Mouse (Mus musculus): ENCODE data around the gene Pias4. TPM values are rescaled to one million over a fixed set of nuclear protein-coding genes. Genes with fewer than 3 reads are reported as not detected.

Gene Pias4
- polyA plus RNA-seq, 1 experiment from 2014 or later: 40.8 TPM

DNA sequence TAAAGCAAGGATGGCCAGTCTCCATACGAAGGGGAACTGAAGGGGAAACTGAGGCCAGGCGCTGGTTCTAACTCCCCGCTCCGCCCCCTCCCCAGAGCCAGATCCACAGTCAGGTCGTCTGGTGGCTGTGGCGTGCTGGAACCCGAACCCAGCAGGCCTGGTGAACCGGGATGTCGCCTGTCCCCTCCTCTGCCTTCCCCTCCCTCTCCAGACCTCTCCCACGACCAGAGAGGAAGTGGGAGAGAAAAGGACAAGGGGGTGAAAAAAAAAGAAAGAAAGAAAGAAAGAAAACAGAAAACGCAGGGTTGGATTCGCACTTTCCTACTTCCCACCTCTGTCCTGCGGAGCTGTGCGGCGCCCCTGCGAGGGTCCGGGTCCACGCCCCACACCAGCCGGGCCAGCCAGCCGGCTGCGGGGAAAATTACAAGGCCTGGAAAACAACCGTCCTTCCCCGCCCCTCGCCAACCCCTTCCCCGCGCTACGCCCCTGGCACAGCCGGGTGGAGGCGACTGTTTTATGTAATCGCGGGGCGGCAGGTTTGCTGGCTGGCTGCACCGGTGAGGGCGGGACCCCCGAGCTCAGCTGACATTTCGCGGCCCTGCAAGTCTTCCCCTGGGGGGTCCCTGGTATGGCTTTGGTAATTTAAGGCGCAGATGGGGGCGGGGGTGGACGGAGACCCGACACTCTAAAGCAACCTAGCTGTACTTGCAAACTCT lies 32.6 kb downstream of the Pias4 start, which contains the start of gene Zbtb7a:
TSS of gene Zbtb7a (plus strand) at position 255 of the 716 bp plus-strand sequence.
- ATAC-seq (replicated peaks; ENCODE audit: low FRiP score, low TSS enrichment, low read depth) (no peak), DNase-seq (ENCODE audit: low spot score) (no peak)
- peak within 1 kb of the TSS; percentile 97 for H3K27ac ChIP-seq (ENCODE audit: low read depth)
- H3K36me3 ChIP-seq (ENCODE audit: control insufficient read depth, insufficient read depth, low read length): no peaks in the 10 kb centered on the region
- peak within 1 kb of the TSS; percentile 84 for H3K4me3 ChIP-seq (ENCODE audit: low read depth, low read length)
- H3K4me2 ChIP-seq (ENCODE audit: low read length): peak within 1 kb of the TSS; percentile 96
- WGBS: 2% methylated on average over 41 of the region's 41 CpGs
- peaks cover 34% of the 10 kb centered on the region for H3K27me3 ChIP-seq (replicated peaks; ENCODE audit: control insufficient read depth, insufficient read depth, low read length)
- peak within 1 kb of the TSS; percentile 97 for H3K9ac ChIP-seq (ENCODE audit: low read length)
- no peaks in the 10 kb centered on the region for H3K9me3 ChIP-seq (ENCODE audit: control insufficient read depth, low read length)
- H3K4me1 ChIP-seq (replicated peaks; ENCODE audit: control insufficient read depth, insufficient read depth, low read length): peaks cover 32% of the 10 kb centered on the region

DNA sequence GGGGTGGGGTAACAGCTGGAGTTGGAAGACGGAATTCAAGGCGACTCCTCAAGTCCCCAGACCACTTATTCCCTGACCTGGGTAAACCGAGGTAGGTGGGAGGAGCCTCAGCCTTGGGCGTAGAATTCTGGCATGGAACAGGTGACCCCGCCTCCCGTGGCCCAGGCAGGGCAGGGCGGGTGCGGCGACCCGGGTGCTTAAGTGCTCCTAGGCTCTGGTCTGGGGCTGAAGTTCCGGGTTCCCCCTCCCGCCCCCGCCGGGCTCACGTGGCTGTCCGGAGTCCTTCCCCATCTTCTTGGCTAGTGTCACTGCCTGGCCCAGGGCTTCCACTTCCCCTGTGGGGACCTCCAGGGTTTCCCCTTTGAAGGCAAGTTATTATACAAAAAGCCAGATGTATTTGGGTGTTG lies 33.5 kb downstream of the Pias4 start:
- 0 out of 2 replicates have a peak overlapping the region, but pooled peaks have one; percentile 84 for H3K4me3 ChIP-seq (ENCODE audit: low read depth, low read length)

DNA sequence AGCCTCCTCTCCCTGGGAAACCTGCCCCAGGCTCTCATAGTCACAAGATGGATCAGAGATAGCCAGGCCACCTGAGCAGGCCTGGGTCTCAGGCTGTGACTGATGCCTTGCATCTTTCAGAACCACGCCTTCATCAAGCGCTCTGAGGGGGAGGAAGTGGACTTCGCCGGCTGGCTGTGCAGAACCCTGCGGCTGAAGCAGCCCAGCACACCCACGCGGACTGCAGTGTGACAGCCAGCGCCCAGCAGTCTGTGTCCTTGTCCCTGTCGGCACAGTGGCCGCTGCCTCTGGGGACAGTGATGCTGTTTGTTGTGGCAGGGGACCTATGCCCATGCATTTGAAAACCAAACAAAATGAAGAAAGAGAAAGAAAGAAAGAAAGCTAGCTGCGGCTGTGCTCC lies 44.2 kb downstream of the Pias4 start:
- H3K4me2 ChIP-seq (ENCODE audit: low read length): no peak overlapping the region
- peaks cover 61% of the 10 kb centered on the region for H3K36me3 ChIP-seq (ENCODE audit: control insufficient read depth, insufficient read depth, low read length)
- WGBS: 79% methylated on average over 11 of the region's 11 CpGs

More for the DNA sequence above, 33.5 kb downstream of the Pias4 start:
- no peak overlapping the region for H3K9ac ChIP-seq (ENCODE audit: low read length)
- DNase-seq (ENCODE audit: low spot score) (no peak), ATAC-seq (replicated peaks; ENCODE audit: low FRiP score, low TSS enrichment, low read depth) (no peak)
- no peaks in the 10 kb centered on the region for H3K9me3 ChIP-seq (ENCODE audit: control insufficient read depth, low read length)
- peaks cover 42% of the 10 kb centered on the region for H3K27me3 ChIP-seq (replicated peaks; ENCODE audit: control insufficient read depth, insufficient read depth, low read length)
- peak overlapping the region; percentile 96 for H3K4me2 ChIP-seq (ENCODE audit: low read length)
- peaks cover 27% of the 10 kb centered on the region for H3K4me1 ChIP-seq (replicated peaks; ENCODE audit: control insufficient read depth, insufficient read depth, low read length)
- H3K36me3 ChIP-seq (ENCODE audit: control insufficient read depth, insufficient read depth, low read length): no peaks in the 10 kb centered on the region
- no peak overlapping the region for H3K27ac ChIP-seq (ENCODE audit: low read depth)
- 3% methylated on average over 16 of the region's 16 CpGs for WGBS

DNA sequence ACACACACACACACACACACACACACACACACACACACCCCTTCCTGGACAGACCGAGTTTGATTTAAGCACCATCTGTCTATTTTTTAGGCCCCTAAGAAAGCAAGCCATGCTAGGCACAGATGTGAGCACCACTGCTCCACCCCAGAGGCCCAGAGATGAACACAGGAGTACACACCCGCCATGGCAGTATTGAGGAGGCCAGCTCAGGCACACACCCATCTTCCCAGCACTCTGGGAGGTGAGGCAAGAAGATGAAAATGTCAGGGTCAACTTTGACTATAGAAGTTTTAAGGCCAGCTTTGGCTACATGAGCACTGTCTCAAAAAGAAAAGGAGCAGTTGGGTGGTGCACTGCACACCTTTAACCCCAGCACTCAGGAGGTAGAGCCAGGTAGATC lies 44.8 kb downstream of the Pias4 start:
- H3K36me3 ChIP-seq (ENCODE audit: control insufficient read depth, insufficient read depth, low read length): peaks cover 67% of the 10 kb centered on the region
- H3K4me2 ChIP-seq (ENCODE audit: low read length): no peak overlapping the region
- no peak for DNase-seq (ENCODE audit: low spot score)
- no peak for ATAC-seq (replicated peaks; ENCODE audit: low FRiP score, low TSS enrichment, low read depth)
- H3K27me3 ChIP-seq (replicated peaks; ENCODE audit: control insufficient read depth, insufficient read depth, low read length): 0 out of 2 replicates have a peak, but pooled peaks cover 8% of the 10 kb centered on the region
- no peak overlapping the region for H3K27ac ChIP-seq (ENCODE audit: low read depth)
- WGBS: 86% methylated on average over 2 of the region's 2 CpGs
- H3K9me3 ChIP-seq (ENCODE audit: control insufficient read depth, low read length): no peaks in the 10 kb centered on the region
- H3K4me3 ChIP-seq (ENCODE audit: low read depth, low read length): no peak overlapping the region
- H3K4me1 ChIP-seq (replicated peaks; ENCODE audit: control insufficient read depth, insufficient read depth, low read length): no peaks in the 10 kb centered on the region
- no peak overlapping the region for H3K9ac ChIP-seq (ENCODE audit: low read length)

More for the DNA sequence above, 44.2 kb downstream of the Pias4 start:
- H3K4me3 ChIP-seq (ENCODE audit: low read depth, low read length): no peak overlapping the region
- no peak overlapping the region for H3K9ac ChIP-seq (ENCODE audit: low read length)
- no peak overlapping the region for H3K27ac ChIP-seq (ENCODE audit: low read depth)
- no peaks in the 10 kb centered on the region for H3K9me3 ChIP-seq (ENCODE audit: control insufficient read depth, low read length)
- no peaks in the 10 kb centered on the region for H3K4me1 ChIP-seq (replicated peaks; ENCODE audit: control insufficient read depth, insufficient read depth, low read length)
- ATAC-seq (replicated peaks; ENCODE audit: low FRiP score, low TSS enrichment, low read depth): no peak
- DNase-seq (ENCODE audit: low spot score): no peak
- H3K27me3 ChIP-seq (replicated peaks; ENCODE audit: control insufficient read depth, insufficient read depth, low read length): peaks cover 12% of the 10 kb centered on the region; the same call in 1 of the 2 replicates

DNA sequence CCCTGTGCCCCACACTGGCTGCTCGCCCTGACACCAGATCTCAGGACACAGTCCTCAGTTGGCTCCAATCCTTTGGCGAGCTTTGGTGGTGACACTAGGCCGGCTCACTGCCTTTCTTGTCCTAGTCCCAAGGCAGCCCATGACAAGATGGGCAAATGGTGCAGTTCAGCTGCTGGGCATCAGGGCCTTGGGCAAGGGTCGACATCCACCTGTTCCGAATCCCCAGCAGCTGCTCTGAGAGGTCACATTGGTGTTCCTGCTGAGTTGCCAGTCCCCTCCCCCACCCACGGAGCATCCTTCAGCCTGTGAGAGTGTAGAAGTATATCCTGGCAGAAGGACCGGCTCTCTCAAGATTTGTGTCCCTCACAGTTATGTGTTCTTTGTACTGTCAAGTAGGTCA lies 47.1 kb downstream of the Pias4 start:
- H3K4me3 ChIP-seq (ENCODE audit: low read depth, low read length): no peak overlapping the region
- 88% methylated on average over 7 of the region's 7 CpGs for WGBS
- no peak overlapping the region for H3K9ac ChIP-seq (ENCODE audit: low read length)
- H3K9me3 ChIP-seq (ENCODE audit: control insufficient read depth, low read length): no peaks in the 10 kb centered on the region
- H3K27me3 ChIP-seq (replicated peaks; ENCODE audit: control insufficient read depth, insufficient read depth, low read length): no peaks in the 10 kb centered on the region
- H3K27ac ChIP-seq (ENCODE audit: low read depth): no peak overlapping the region
- no peaks in the 10 kb centered on the region for H3K4me1 ChIP-seq (replicated peaks; ENCODE audit: control insufficient read depth, insufficient read depth, low read length)
- H3K4me2 ChIP-seq (ENCODE audit: low read length): no peak overlapping the region
- peaks cover 85% of the 10 kb centered on the region for H3K36me3 ChIP-seq (ENCODE audit: control insufficient read depth, insufficient read depth, low read length)
- ATAC-seq (replicated peaks; ENCODE audit: low FRiP score, low TSS enrichment, low read depth) (no peak), DNase-seq (ENCODE audit: low spot score) (no peak)

DNA sequence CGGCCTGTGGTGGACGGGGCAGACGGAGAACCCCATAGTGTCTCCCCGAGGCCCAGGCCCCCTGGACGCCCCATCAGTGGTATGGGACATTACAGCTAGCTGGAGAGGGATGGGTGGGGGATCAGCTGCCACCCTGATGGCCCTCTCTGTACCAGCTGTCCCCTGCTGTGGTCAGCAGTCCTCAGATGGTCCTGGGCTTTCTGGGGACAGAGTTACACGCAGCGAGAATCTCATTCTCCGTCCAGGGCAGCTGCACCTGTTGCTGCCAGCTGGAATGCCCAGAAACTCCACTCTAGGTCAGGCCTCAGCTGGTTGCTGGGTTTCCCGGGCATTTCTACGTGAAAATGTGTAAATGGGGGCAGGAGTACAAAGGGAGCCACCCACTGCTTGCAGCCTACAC lies 48.1 kb downstream of the Pias4 start:
- WGBS: 92% methylated on average over 10 of the region's 10 CpGs
- Histone ChIP-seq H3K4me1 (replicated peaks; ENCODE audit: control insufficient read depth, insufficient read depth, low read length) (no peaks in the 10 kb centered on the region), H3K9me3 (ENCODE audit: control insufficient read depth, low read length) (no peaks in the 10 kb centered on the region), H3K4me2 (ENCODE audit: low read length) (no peak overlapping the region), H3K36me3 (ENCODE audit: control insufficient read depth, insufficient read depth, low read length) (peaks cover 95% of the 10 kb centered on the region), H3K4me3 (ENCODE audit: low read depth, low read length) (no peak overlapping the region), H3K27ac (ENCODE audit: low read depth) (no peak overlapping the region), H3K9ac (ENCODE audit: low read length) (no peak overlapping the region), H3K27me3 (replicated peaks; ENCODE audit: control insufficient read depth, insufficient read depth, low read length) (no peaks in the 10 kb centered on the region)
- ATAC-seq (replicated peaks; ENCODE audit: low FRiP score, low TSS enrichment, low read depth) (no peak), DNase-seq (ENCODE audit: low spot score) (no peak)

DNA sequence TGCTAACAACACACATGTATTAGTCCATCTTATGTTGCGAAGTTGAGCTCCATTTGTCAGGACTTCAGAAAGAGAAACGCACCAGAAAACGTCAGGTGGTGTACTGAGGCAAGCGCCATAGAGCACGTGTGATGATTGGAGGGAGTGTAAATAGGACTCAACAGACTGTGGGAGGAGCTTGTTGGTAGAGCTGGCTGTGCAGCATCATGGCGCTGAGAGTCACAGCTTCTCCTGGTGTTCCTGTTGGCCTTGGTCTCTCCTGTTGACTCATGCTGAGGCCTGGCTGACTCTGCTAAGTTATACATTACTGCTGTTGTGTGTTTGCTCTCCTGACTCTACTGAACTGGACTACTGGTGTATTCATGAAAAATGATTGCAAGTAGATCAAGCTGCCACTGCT lies 54.8 kb downstream of the Pias4 start:
- Histone ChIP-seq H3K36me3 (ENCODE audit: control insufficient read depth, insufficient read depth, low read length) (peaks cover 94% of the 10 kb centered on the region), H3K9me3 (ENCODE audit: control insufficient read depth, low read length) (no peaks in the 10 kb centered on the region), H3K27ac (ENCODE audit: low read depth) (no peak overlapping the region), H3K27me3 (replicated peaks; ENCODE audit: control insufficient read depth, insufficient read depth, low read length) (no peaks in the 10 kb centered on the region), H3K4me3 (ENCODE audit: low read depth, low read length) (no peak overlapping the region), H3K9ac (ENCODE audit: low read length) (no peak overlapping the region), H3K4me2 (ENCODE audit: low read length) (no peak overlapping the region), H3K4me1 (replicated peaks; ENCODE audit: control insufficient read depth, insufficient read depth, low read length) (no peaks in the 10 kb centered on the region)
- no peak for ATAC-seq (replicated peaks; ENCODE audit: low FRiP score, low TSS enrichment, low read depth)
- DNase-seq (ENCODE audit: low spot score): no peak
- WGBS: 93% methylated on average over 6 of the region's 6 CpGs

DNA sequence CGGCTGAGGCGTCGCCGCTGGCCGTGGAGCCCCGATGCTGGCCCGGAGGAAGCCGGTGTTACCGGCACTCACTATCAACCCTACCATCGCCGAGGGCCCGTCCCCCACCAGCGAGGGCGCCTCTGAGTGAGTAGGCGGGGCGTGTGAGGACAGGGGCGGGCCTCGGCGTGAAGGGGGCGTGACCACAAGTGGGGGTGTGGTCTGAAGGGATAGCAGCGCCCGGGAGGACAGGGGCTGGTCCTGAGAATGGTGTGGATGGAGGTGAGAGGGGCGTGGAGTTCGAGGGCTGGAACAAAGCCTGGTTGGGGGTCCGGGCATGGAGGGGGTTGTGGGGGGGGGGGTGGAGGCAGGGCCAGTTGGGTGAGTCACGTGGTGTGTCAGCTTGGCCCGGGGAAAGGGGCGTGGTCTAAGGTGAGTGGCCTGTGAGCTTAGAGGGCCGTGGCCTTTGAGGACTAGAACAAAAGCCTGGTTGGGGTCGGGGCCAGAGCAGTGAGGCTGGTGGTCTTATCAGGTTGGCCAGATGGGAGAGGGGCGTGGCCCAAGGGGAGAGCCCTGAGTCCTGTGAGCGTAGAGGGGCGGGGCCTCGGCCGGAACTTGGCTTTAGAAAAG lies 61.5 kb downstream of the Pias4 start:
- DNase-seq (ENCODE audit: low spot score) (peak; percentile 96), ATAC-seq (replicated peaks; ENCODE audit: low FRiP score, low TSS enrichment, low read depth) (peak; percentile 88)
- Histone ChIP-seq H3K4me2 (ENCODE audit: low read length) (peak overlapping the region; percentile 49), H3K36me3 (ENCODE audit: control insufficient read depth, insufficient read depth, low read length) (peaks cover 32% of the 10 kb centered on the region), H3K27ac (ENCODE audit: low read depth) (peak overlapping the region; percentile 99), H3K9me3 (ENCODE audit: control insufficient read depth, low read length) (no peaks in the 10 kb centered on the region), H3K9ac (ENCODE audit: low read length) (peak overlapping the region; percentile 99), H3K27me3 (replicated peaks; ENCODE audit: control insufficient read depth, insufficient read depth, low read length) (no peaks in the 10 kb centered on the region), H3K4me1 (replicated peaks; ENCODE audit: control insufficient read depth, insufficient read depth, low read length) (peaks cover 13% of the 10 kb centered on the region), H3K4me3 (ENCODE audit: low read depth, low read length) (peak overlapping the region; percentile 98)
- WGBS: under 1% methylated on average over 34 of the region's 35 CpGs
